Mouse (Mus musculus) heart, adult 9 months (tissue): ENCODE results near the gene Hps6.
A peak's percentile ranks its signal among the peaks of the same experiment; 100 is the strongest.

Experiments
- DNase-seq, 2 experiments: peaks; one replicate each; pipeline ENCODE4 v3.0.0; 2022; ENCODE audit warnings: low spot score in 2 of 2

Hps6 gene

DNA sequence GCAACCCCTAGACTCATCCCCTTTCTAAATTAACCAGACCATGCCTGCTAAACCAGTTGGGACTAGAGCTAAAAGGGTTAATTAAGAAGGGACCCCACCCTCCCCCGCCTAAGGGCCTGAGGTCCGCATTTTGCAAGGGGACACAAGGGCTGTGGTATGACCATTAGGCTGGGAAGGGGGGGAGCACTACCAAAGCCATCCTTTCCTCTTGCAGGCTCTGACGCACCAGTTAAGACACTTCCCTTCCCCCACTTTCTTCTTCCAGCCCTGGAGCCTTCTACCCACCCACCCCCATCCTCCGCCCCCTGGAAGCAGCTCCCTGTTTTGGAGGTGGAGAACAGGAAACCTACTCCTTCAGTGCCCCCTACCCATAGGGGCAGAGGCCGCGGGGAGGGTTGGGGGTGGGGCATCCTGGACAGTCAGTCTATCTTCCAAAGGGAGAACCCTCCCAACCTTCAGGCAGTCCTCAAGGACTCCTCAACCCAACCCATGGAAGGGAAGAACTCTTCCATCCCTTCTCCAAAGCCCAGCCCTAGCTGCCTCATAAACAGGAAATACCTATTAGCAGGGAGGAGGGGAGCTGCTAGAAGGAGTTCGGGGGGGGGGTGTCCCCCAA, 42.5 kb downstream of the Hps6 start:
- peak; percentile 77 to 87 for DNase-seq

- DNase-seq, result no peak
These were observed 43.3 kb downstream of the Hps6 start for GRCm38 (mm10) chr19:46046621-46047025.

DNA sequence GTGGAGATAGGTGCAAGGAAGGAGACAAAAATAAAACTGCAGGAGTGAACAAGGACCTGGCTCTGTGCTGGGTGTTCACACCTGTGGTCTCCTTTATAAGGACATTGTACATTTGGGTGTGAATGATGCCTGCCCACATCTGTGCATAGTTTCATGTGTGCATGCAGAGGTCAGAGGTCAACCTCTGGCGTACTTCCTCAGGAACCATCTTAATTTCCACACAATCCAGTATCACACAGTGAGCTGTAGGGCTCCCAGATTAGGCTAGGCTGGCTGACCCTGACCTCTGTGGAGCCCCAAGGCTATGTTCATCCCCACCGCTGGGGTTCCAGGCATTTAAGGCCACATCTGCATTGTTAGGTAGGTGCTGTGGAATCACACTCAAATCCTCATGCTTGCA, 44.1 kb downstream of the Hps6 start:
- no peak for DNase-seq

- no peak for DNase-seq
These were observed 45.8 kb downstream of the Hps6 start for GRCm38 (mm10) chr19:46049129-46049528.

GRCm38 (mm10) chr19:46050462-46050861, 47.2 kb downstream of the Hps6 start:
- DNase-seq, result no peak
